ENCODE assay signal across 28 mouse cellular contexts in the genomic region with DNA sequence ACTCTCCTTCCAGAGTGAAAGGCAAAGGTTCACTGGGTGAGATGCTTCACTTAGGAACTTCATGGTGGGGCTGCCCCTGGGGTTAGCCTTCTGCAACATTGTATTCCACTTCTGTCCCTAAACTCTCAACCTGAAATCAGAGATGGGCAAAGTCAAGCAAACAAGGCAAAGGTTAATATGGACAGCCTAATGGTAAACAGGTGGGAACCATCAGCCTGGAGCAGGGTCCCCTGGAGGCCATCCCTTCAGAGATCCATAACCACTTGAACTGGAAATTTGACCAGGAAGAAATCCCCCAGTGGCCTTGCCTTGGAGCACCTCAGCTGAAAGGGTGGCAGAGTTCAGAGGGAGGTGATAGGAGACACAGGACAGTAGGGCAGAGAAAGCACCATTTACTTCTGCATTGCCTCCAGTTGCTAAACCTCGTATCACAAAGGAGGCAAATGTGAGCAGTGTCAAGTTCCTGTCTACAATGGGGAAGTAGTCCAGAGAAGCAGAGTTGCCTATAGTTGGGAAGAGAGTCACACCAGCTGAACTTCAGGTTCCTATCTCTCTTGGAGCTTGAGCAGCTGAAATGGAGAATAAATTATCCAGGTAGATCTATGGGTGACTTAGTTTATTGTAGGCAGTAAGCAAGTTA.
DNase-seq lines count a peak whose midpoint lies in the region; ATAC-seq lines count a peak whose summit lies in the region.
"Had no signal": no experiment of that assay in that cellular context is flagged by ENCODE, and none has a peak within 500 bp of the region (broad histone marks: within the 10 kb centered on the region; RNA-seq: fewer than 3 reads in every experiment).

No protein-coding gene starts in this region.

- no peak for ATAC-seq in forebrain, embryonic 12.5 days (ENCODE audit: low FRiP score)
- peak; percentile 89 for ATAC-seq in granulocyte monocyte progenitor cell, adult 5-6 weeks (replicated peaks; ENCODE audit: poor library complexity, severe bottlenecking)
- peak; percentile 90 for ATAC-seq in monocyte, adult 5-6 weeks (replicated peaks; ENCODE audit: insufficient number of reproducible peaks, low FRiP score, low TSS enrichment, poor library complexity, severe bottlenecking)
- ATAC-seq: forebrain, embryonic 15.5 days; intestine, postnatal 0 days had no signal

- H3K9me3 ChIP-seq in forebrain, embryonic 10.5 days = no peaks in the 10 kb centered on the region
- no peaks in the 10 kb centered on the region for H3K9me3 ChIP-seq in forebrain, embryonic 12.5 days
- H3K9me3 ChIP-seq: forebrain, embryonic 15.5 days; G1E; heart, embryonic 10.5 days; heart, embryonic 15.5 days; liver, embryonic 15.5 days; lung, embryonic 15.5 days; megakaryocyte, embryonic 14.5 days; stomach, embryonic 15.5 days had no signal

- H3K36me3 ChIP-seq in forebrain, embryonic 10.5 days (replicated peaks) = no peaks in the 10 kb centered on the region
- no peaks in the 10 kb centered on the region for H3K36me3 ChIP-seq in forebrain, embryonic 12.5 days (replicated peaks)
- H3K36me3 ChIP-seq: forebrain, embryonic 15.5 days; G1E; heart, embryonic 10.5 days; heart, embryonic 15.5 days; liver, embryonic 15.5 days; lung, embryonic 15.5 days; stomach, embryonic 15.5 days had no signal

- no peak overlapping the region for H3K4me3 ChIP-seq in forebrain, embryonic 10.5 days
- no peak overlapping the region for H3K4me3 ChIP-seq in forebrain, embryonic 12.5 days (replicated peaks)
- H3K4me3 ChIP-seq: forebrain, embryonic 15.5 days; heart, embryonic 10.5 days; heart, embryonic 15.5 days; liver, embryonic 15.5 days; lung, embryonic 15.5 days; megakaryocyte, embryonic 14.5 days; stomach, embryonic 15.5 days had no signal

- H3K4me2 ChIP-seq in forebrain, embryonic 12.5 days = no peak overlapping the region
- H3K4me2 ChIP-seq: forebrain, embryonic 15.5 days; heart, embryonic 15.5 days; hindbrain, embryonic 14.5 days; liver, embryonic 15.5 days; lung, embryonic 15.5 days; stomach, embryonic 15.5 days had no signal

- H3K27me3 ChIP-seq in forebrain, embryonic 10.5 days (ENCODE audit: poor library complexity, severe bottlenecking) = no peaks in the 10 kb centered on the region
- H3K27me3 ChIP-seq in forebrain, embryonic 12.5 days = no peaks in the 10 kb centered on the region
- H3K27me3 ChIP-seq: forebrain, embryonic 15.5 days; heart, embryonic 15.5 days; liver, embryonic 15.5 days; lung, embryonic 15.5 days; megakaryocyte, embryonic 14.5 days; stomach, embryonic 15.5 days had no signal

- H3K4me1 ChIP-seq in forebrain, embryonic 10.5 days = peaks cover 34% of the 10 kb centered on the region
- peaks cover 16% of the 10 kb centered on the region for H3K4me1 ChIP-seq in forebrain, embryonic 12.5 days
- H3K4me1 ChIP-seq: heart, embryonic 10.5 days; heart, embryonic 15.5 days; lung, embryonic 15.5 days; megakaryocyte, embryonic 14.5 days; stomach, embryonic 15.5 days had no signal

- peak; percentile 14 for DNase-seq in forebrain, embryonic 10.5 days (ENCODE audit: extremely low spot score, low spot score)
- DNase-seq in embryo, embryonic 9.5 days (ENCODE audit: extremely low spot score) = peak; percentile 42
- no peak for DNase-seq in liver
- no peak for DNase-seq in left cerebral cortex, adult 18-20 months (ENCODE audit: low spot score in 2 of 2)
- no peak for DNase-seq in adrenal gland, postnatal 14 days
- DNase-seq: adrenal gland, postnatal 25 days; cerebellum, adult 18-20 months; cerebellum, postnatal 10 days; gastrocnemius, postnatal 14 days; heart, adult 11 months; kidney, adult 9 months; kidney, postnatal 14 days; layer of hippocampus, adult 9-11 months; midbrain, embryonic 14.5 days; thymus, postnatal 25 days had no signal

- no peak overlapping the region for H3K9ac ChIP-seq in forebrain, embryonic 12.5 days
- H3K9ac ChIP-seq: forebrain, embryonic 15.5 days; heart, embryonic 15.5 days; hindbrain, embryonic 14.5 days; liver, embryonic 15.5 days; lung, embryonic 15.5 days; stomach, embryonic 15.5 days had no signal

- H3K27ac ChIP-seq in forebrain, embryonic 10.5 days = no peak overlapping the region
- no peak overlapping the region for H3K27ac ChIP-seq in forebrain, embryonic 12.5 days
- H3K27ac ChIP-seq: forebrain, embryonic 15.5 days; heart, embryonic 10.5 days; heart, embryonic 15.5 days; hindbrain, embryonic 14.5 days; liver, embryonic 15.5 days; lung, embryonic 15.5 days; stomach, embryonic 15.5 days had no signal

- 56% methylated on average over 1 of the region's 1 CpGs for WGBS in forebrain, embryonic 10.5 days
- WGBS in forebrain, embryonic 12.5 days = 39% methylated on average over 1 of the region's 1 CpGs

Comparison
In these comparisons a context has a peak if more than half of its experiments do, and no peak if none do; other contexts are left out.
1. DNase-seq: peak in forebrain, embryonic 10.5 days (single experiment) and embryo, embryonic 9.5 days (single experiment); none in liver (single experiment), left cerebral cortex, adult 18-20 months (0 of 2) and adrenal gland, postnatal 14 days (single experiment).